In the genomic region with DNA sequence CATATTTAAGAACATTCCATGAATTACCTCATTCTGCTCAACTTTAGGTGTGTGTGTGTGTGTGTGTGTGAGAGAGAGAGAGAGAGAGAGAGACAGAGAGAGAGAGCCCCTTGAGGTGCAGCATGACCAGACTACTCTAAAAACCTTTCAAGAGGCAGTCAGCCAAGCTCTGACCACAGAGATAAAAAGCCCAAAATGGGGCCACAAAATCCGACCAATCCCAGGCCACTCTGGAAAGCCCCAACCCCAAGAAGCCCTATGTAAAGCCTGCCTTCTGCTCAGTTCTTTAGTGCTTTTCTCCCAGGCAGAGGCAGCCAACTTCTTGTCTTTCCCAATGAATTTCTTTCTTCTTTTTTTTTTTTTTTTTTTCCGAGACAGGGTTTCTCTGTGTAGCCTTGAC, we compare ENCODE assay signal across 24 mouse cellular contexts. TPM values are rescaled to one million over a fixed set of nuclear protein-coding genes. Genes with fewer than 3 reads are reported as not detected.
DNase-seq lines count a peak whose midpoint lies in the region; ATAC-seq and TF ChIP-seq lines count a peak whose summit lies in the region.
"Had no signal": no experiment of that assay in that cellular context is flagged by ENCODE, and none has a peak within 500 bp of the region (broad histone marks: within the 10 kb centered on the region; RNA-seq: fewer than 3 reads in every experiment).

No protein-coding gene starts in this region.

- ATAC-seq in megakaryocyte, adult 5-6 weeks (ENCODE audit: poor library complexity, severe bottlenecking): no peak
- ATAC-seq: CD4-positive, CD25-positive, alpha-beta regulatory T cell, adult 4 months; forebrain, embryonic 15.5 days; forebrain, postnatal 0 days had no signal

- no peaks in the 10 kb centered on the region for H3K36me3 ChIP-seq in heart, embryonic 10.5 days
- H3K36me3 ChIP-seq in MEL (ENCODE audit: control insufficient read depth in 1 of 2, insufficient read depth in 2 of 2, low read length in 2 of 2): peaks cover under 1 to 13% of the 10 kb centered on the region in 2 experiments
- H3K36me3 ChIP-seq: embryonic facial prominence, embryonic 10.5 days; embryonic facial prominence, embryonic 12.5 days; forebrain, embryonic 12.5 days; forebrain, embryonic 15.5 days had no signal

- peaks cover 19% of the 10 kb centered on the region for H3K79me2 ChIP-seq in MEL (ENCODE audit: control insufficient read depth, insufficient read depth, low read length, poor library complexity)

- no peak for TF ChIP-seq EP300 in MEL (IDR thresholded peaks at IDR 0.05; ENCODE audit: low read depth in 1 of 2, low read length in 2 of 2)

- no peak for TF ChIP-seq RAD21 in MEL (IDR thresholded peaks at IDR 0.05; ENCODE audit: low read depth, low read length)

- 32% methylated on average over 2 of the region's 2 CpGs for WGBS in heart, embryonic 10.5 days

- DNase-seq in heart, embryonic 10.5 days (ENCODE audit: low spot score): peak; percentile 65
- no peak for DNase-seq in heart, adult 18-20 months
- peak; percentile 37 for DNase-seq in 416B (ENCODE audit: low read depth)
- DNase-seq in MEL (ENCODE audit: low read depth, low spot score): peak; percentile 41
- DNase-seq in NIH3T3 (ENCODE audit: low read depth): peak; percentile 51
- DNase-seq in retina, embryonic 14.5 days (ENCODE audit: low spot score): no peak
- DNase-seq: adrenal gland, adult 8-10 months; adrenal gland, postnatal 14 days; adrenal gland, postnatal 36 days; B cell, adult 2 months; cerebellum, adult 11-12 months; cerebellum, adult 2 months; cerebellum, adult 9-10 months; cerebellum, postnatal 10 days; cerebellum, postnatal 25 days; forebrain, postnatal 0 days had no signal

- no peak overlapping the region for H3K27ac ChIP-seq in heart, embryonic 10.5 days
- H3K27ac ChIP-seq in MEL (ENCODE audit: control insufficient read depth, low read depth, low read length): no peak overlapping the region
- H3K27ac ChIP-seq: embryonic facial prominence, embryonic 10.5 days; embryonic facial prominence, embryonic 12.5 days; forebrain, embryonic 12.5 days; forebrain, embryonic 15.5 days had no signal

- no peak for TF ChIP-seq CTCF in MEL (IDR thresholded peaks at IDR 0.05 in 2 of 3, conservative IDR thresholded peaks at IDR 0.05 in 1 of 3; ENCODE audit: control insufficient read depth in 1 of 3, insufficient read depth in 1 of 3, low read depth in 2 of 3, low read length in 3 of 3, poor library complexity in 1 of 3, severe bottlenecking in 1 of 3)

- H3K4me3 ChIP-seq in heart, embryonic 10.5 days: no peak overlapping the region
- no peak overlapping the region for H3K4me3 ChIP-seq in MEL (ENCODE audit: control insufficient read depth in 1 of 2, insufficient read depth in 1 of 2, low read depth in 2 of 2, low read length in 2 of 2)
- H3K4me3 ChIP-seq: embryonic facial prominence, embryonic 10.5 days; embryonic facial prominence, embryonic 12.5 days; forebrain, embryonic 12.5 days; forebrain, embryonic 15.5 days had no signal

- no peaks in the 10 kb centered on the region for H3K27me3 ChIP-seq in heart, embryonic 10.5 days (ENCODE audit: insufficient read depth, poor library complexity, severe bottlenecking)
- H3K27me3 ChIP-seq in MEL (ENCODE audit: control insufficient read depth in 1 of 2, insufficient read depth in 2 of 2, low read length in 2 of 2): peaks cover 7 to 14% of the 10 kb centered on the region in 2 experiments
- H3K27me3 ChIP-seq: embryonic facial prominence, embryonic 12.5 days; forebrain, embryonic 15.5 days had no signal

- no peaks in the 10 kb centered on the region for H3K9me3 ChIP-seq in heart, embryonic 10.5 days
- H3K9me3 ChIP-seq in MEL (replicated peaks; ENCODE audit: insufficient read depth, low read length): no peaks in the 10 kb centered on the region
- H3K9me3 ChIP-seq: embryonic facial prominence, embryonic 12.5 days; forebrain, embryonic 12.5 days; forebrain, embryonic 15.5 days; G1E had no signal

- H3K9ac ChIP-seq in MEL (ENCODE audit: control insufficient read depth, low read depth, low read length, poor library complexity, severe bottlenecking): no peak overlapping the region
- H3K9ac ChIP-seq: embryonic facial prominence, embryonic 12.5 days; forebrain, embryonic 12.5 days; forebrain, embryonic 15.5 days; forebrain, postnatal 0 days had no signal

- no peak for TF ChIP-seq POLR2A in MEL (IDR thresholded peaks at IDR 0.05; ENCODE audit: control insufficient read depth in 1 of 2, insufficient read depth in 1 of 2, low read depth in 1 of 2, low read length in 2 of 2, poor library complexity in 1 of 2)

- H3K4me1 ChIP-seq in heart, embryonic 10.5 days: peaks cover 13% of the 10 kb centered on the region; the same call in 1 of the 2 replicates
- peaks cover 9 to 15% of the 10 kb centered on the region in 2 experiments for H3K4me1 ChIP-seq in MEL (ENCODE audit: control insufficient read depth in 1 of 2, insufficient read depth in 2 of 2, low read length in 2 of 2)

TF ChIP-seq in MEL, 35 proteins besides CTCF, POLR2A, EP300 and RAD21:
- TF ChIP-seq SMC3 (IDR thresholded peaks at IDR 0.05; ENCODE audit: low read depth, low read length): no peak
- TF ChIP-seq JUND (IDR thresholded peaks at IDR 0.05; ENCODE audit: low read depth, low read length): no peak
- TF ChIP-seq TBP (IDR thresholded peaks at IDR 0.05; ENCODE audit: low read depth, low read length): 0 out of 2 replicates have a peak, but pooled peaks have one; percentile 56

RNA-seq across cellular contexts. Expression of gene Pes1, which starts 2.9 kb away (rescaled TPM):
- polyA plus RNA-seq in heart, embryonic 10.5 days (2016; fragmentation: Nextera tagmentation; extraction: Ambion mirVana): 65.9 and 80.1 TPM in 2 replicates
- total RNA-seq in heart, adult 18-20 months (2021): 10 to 100 TPM; 27.4 to 27.6 TPM
- total RNA-seq in MEL (2012; rRNA removed): 224 and 240 TPM in 2 replicates
- polyA plus RNA-seq in MEL (2012; ENCODE audit: insufficient read depth in 1 of 2, insufficient read length in 2 of 2, low read depth in 1 of 2, low replicate concordance in 2 of 2, missing spikeins in 1 of 2): 100 to 1,000 TPM; 301 to 498 TPM
- total RNA-seq in megakaryocyte, adult 5-6 weeks (2015): 28.5 and 31.1 TPM in 2 replicates
- 60.7 and 86.6 TPM in 2 replicates for total RNA-seq in megakaryocyte, adult 5-6 weeks (2017)

RNA-seq across cellular contexts. Expression of gene 4930556J24Rik, which starts 15.7 kb away (rescaled TPM):
- 0.15 TPM in 1 of 2 replicates, not detected in the other for polyA plus RNA-seq in heart, embryonic 10.5 days (2016; fragmentation: Nextera tagmentation; extraction: Ambion mirVana)
- total RNA-seq in heart, adult 18-20 months (2021): not detected
- 0.31 and 0.39 TPM in 2 replicates for total RNA-seq in MEL (2012; rRNA removed)
- under 1 TPM in 1 of 2 experiments, not detected in 1; 0.47 TPM for polyA plus RNA-seq in MEL (2012; ENCODE audit: insufficient read depth in 1 of 2, insufficient read length in 2 of 2, low read depth in 1 of 2, low replicate concordance in 2 of 2, missing spikeins in 1 of 2)
- total RNA-seq in megakaryocyte, adult 5-6 weeks (2015): not detected in 2 replicates
- total RNA-seq in megakaryocyte, adult 5-6 weeks (2017): not detected in 2 replicates
- total RNA-seq: adrenal gland, adult 8-10 months; adrenal gland, postnatal 14 days; adrenal gland, postnatal 36 days; forebrain, postnatal 0 days had no signal
- polyA plus RNA-seq: CD4-positive, CD25-positive, alpha-beta regulatory T cell, adult 4 months; embryonic facial prominence, embryonic 14.5 days; forebrain, embryonic 15.5 days; forebrain, postnatal 0 days; G1E had no signal

RNA-seq across cellular contexts. Expression of gene Gal3st1, which starts 22.5 kb away (rescaled TPM):
- 0.32 and 0.73 TPM in 2 replicates for polyA plus RNA-seq in heart, embryonic 10.5 days (2016; fragmentation: Nextera tagmentation; extraction: Ambion mirVana)
- total RNA-seq in heart, adult 18-20 months (2021): under 1 TPM; 0.15 to 0.23 TPM
- total RNA-seq in MEL (2012; rRNA removed): 0.12 and 0.20 TPM in 2 replicates
- under 1 TPM in 1 of 2 experiments, not detected in 1; 0.07 TPM for polyA plus RNA-seq in MEL (2012; ENCODE audit: insufficient read depth in 1 of 2, insufficient read length in 2 of 2, low read depth in 1 of 2, low replicate concordance in 2 of 2, missing spikeins in 1 of 2)
- 0.22 TPM in 1 of 2 replicates, not detected in the other for total RNA-seq in megakaryocyte, adult 5-6 weeks (2015)
- not detected in 2 replicates for total RNA-seq in megakaryocyte, adult 5-6 weeks (2017)
- total RNA-seq: G1E had no signal
- polyA plus RNA-seq: CD4-positive, CD25-positive, alpha-beta regulatory T cell, adult 4 months; G1E had no signal

RNA-seq across cellular contexts. Expression of gene Tcn2, which starts 28.9 kb away (rescaled TPM):
- polyA plus RNA-seq in heart, embryonic 10.5 days (2016; fragmentation: Nextera tagmentation; extraction: Ambion mirVana): 50.3 and 56.3 TPM in 2 replicates
- total RNA-seq in heart, adult 18-20 months (2021): 10 to 100 TPM; 37.9 to 50.5 TPM
- 11.4 and 14.1 TPM in 2 replicates for total RNA-seq in MEL (2012; rRNA removed)
- polyA plus RNA-seq in MEL (2012; ENCODE audit: insufficient read depth in 1 of 2, insufficient read length in 2 of 2, low read depth in 1 of 2, low replicate concordance in 2 of 2, missing spikeins in 1 of 2): 10 to 100 TPM in 1 of 2 experiments, not detected in 1; 16.0 TPM
- 108 and 109 TPM in 2 replicates for total RNA-seq in megakaryocyte, adult 5-6 weeks (2015)
- 57.0 and 66.9 TPM in 2 replicates for total RNA-seq in megakaryocyte, adult 5-6 weeks (2017)

RNA-seq across cellular contexts. Expression of gene Slc35e4, which starts 46.4 kb away (rescaled TPM):
- polyA plus RNA-seq in heart, embryonic 10.5 days (2016; fragmentation: Nextera tagmentation; extraction: Ambion mirVana): 4.4 and 6.2 TPM in 2 replicates
- 1 to 10 TPM; 3.5 TPM for total RNA-seq in heart, adult 18-20 months (2021)
- total RNA-seq in MEL (2012; rRNA removed): 12.1 and 13.4 TPM in 2 replicates
- polyA plus RNA-seq in MEL (2012; ENCODE audit: insufficient read depth in 1 of 2, insufficient read length in 2 of 2, low read depth in 1 of 2, low replicate concordance in 2 of 2, missing spikeins in 1 of 2): 10 to 100 TPM in 1 of 2 experiments, not detected in 1; 14.0 TPM
- 4.0 and 4.1 TPM in 2 replicates for total RNA-seq in megakaryocyte, adult 5-6 weeks (2015)
- total RNA-seq in megakaryocyte, adult 5-6 weeks (2017): 7.4 and 7.9 TPM in 2 replicates
- polyA plus RNA-seq: G1E had no signal

Comparison
In these comparisons a context has a peak if more than half of its experiments do, and no peak if none do; other contexts are left out.
1. DNase-seq: peak in heart, embryonic 10.5 days (single experiment), 416B (single experiment), MEL (single experiment) and NIH3T3 (single experiment); none in heart, adult 18-20 months (0 of 2) and retina, embryonic 14.5 days (single experiment).